Mouse (Mus musculus) urinary bladder, adult 18-20 months (tissue): ENCODE results near the gene Dll1.

ENCODE experiments used
- DNase-seq, 2 experiments: peaks; one replicate each; pipeline ENCODE4 v3.0.0; 2022; ENCODE audit warnings: low spot score in 2 of 2, mixed read lengths in 2 of 2

Gene Dll1

DNA sequence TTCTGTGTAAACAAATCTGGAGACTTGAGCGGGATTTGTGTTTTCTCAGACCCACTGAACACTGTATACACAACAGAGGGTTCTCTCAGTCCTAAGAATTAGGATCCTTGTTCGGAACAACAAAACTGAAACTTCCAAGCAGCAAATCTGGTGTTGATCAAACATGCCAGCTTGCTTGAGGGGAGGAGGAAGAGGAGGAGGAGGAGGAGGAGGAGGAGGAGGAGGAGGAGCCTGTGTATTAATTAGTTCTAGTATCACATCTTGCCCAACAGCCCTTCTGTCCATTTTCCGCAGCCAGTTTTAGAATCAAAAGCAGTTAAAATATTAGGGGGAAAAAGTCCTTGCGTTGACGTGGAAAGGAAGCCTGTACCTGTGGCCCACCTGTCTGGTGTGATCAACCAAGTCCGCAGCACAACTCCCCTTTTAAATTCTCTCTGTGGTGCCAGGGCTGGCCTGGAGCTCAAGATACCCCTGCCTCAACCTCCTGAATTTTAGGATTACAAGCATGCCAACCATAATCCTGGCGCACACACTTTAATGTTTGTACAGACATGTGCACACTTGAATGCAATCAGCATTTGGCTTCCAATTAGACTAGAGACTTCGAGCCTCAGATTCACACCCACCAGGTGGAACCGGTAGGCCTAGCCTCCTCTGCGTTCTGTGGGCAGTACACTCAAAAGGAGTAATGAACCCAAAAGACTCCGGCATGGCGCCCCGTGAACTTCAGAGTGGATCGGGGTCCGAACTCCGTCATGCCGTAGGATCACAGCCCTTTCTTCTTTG, 3.3 kb upstream of the Dll1 start:
- peak in 1 of 2 experiments; percentile 28 for DNase-seq

DNA sequence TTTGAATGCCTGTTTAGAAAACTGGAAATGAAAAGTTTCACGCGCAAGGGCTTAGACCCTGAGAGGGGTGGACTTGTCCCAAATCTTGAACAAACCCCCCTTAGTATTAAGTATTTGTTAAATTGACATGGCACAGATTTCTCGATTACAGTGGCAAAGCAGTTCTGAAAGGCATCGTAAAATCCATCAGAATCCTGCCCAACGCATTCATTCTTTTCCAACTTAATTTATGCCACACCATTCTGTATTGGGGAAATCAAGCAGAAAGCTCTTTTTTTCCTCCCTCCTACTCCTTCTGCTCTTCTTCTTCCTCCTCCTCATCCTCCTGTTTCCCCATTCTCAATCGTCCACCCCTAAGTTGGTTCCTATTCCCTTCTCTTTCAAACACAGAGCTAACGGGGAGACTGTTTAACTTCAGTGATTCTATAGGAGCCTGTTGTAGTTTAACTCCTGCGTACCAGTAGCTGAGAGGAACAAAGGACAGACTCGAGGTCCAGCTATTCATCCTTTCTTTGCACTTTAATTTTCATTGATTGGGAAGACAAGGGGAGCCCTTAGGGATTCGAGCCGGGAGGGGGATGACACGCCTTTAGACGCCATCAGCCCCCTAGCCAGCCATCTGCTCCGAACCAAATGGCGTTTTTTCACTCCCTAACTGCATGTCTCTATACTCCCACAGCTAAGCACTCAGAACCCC, 1.9 kb upstream of the Dll1 start:
- DNase-seq: no peak

DNA sequence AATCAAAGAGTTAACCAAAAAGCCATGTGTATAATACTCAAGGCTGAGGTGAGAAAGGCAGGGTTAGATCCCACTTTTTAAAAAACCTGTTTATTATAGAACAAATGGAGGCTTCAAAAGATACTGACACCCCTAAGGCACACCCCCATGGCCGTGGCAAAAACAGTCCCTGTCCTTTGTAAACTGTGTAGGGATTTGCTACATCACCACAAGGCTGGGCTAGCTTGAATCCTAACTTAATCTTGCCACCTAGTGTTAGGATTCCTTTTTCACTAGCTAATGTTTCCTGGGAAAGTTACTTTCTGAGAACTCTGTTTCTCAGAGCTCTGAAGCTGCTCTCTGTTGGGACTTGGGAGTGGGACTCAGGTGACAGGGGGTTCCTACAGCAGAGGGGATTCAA, 1.2 kb upstream of the Dll1 start:
- DNase-seq: no peak

DNA sequence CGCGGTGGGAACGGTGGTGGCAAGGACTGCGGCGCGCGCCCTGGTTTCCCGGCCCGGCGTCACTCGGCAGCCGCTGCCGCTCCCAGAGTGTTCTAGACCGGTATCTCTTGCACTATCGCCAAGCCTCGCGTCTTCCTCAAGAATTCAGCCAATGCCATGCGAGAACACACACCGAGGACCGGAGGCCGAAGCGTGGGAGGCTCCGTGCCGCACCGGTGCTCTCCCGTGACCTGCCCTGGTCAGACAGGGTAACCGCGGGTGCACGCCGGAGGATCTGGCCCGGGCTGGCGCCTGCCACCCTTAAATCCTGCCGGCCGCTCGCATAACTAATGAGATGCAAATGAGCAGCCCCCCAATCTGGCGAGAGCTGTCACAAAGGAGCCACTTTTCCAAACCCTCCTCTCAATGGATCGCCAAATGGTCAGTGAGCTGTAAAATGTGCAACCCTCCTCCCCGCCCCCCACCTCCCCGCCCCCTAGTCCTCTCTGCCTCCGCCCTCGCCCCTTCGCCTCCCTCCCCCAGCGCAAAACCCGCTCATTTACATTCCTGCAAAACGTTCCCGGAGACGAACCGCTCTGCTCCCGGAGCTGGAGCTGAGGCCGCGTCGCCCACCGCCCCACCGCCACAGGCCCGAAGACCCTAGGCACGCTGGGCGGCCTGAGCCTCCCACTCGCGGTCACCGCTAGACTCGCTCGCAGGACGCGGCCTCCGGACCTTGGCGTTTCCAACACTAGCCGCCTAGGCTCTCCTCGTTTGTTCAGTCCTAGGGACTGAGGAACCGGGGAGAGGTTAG, 775 bp downstream of the Dll1 start:
- peak; percentile 56 to 77 for DNase-seq

DNA sequence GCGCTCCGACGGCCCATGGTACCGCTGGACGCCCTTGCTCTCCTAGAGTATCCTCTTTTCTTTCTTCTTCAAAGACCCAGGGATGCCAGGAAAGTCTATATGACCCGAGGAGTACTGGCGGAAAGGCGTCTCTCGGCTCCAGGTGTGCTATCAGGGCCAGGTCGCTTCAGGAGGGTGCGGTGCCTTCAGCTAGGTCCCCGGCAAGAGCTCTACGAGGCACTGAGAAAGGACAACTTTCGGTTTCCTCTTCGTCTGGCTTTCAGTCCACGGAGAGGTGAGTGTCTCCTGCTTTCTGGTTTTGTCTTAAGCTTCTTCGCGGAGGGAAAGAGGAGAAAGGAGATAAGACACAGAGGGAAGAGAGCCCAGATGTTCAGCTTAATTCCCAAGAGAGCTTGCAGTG, 1.4 kb downstream of the Dll1 start:
- peak in 1 of 2 experiments; percentile 29 for DNase-seq

DNA sequence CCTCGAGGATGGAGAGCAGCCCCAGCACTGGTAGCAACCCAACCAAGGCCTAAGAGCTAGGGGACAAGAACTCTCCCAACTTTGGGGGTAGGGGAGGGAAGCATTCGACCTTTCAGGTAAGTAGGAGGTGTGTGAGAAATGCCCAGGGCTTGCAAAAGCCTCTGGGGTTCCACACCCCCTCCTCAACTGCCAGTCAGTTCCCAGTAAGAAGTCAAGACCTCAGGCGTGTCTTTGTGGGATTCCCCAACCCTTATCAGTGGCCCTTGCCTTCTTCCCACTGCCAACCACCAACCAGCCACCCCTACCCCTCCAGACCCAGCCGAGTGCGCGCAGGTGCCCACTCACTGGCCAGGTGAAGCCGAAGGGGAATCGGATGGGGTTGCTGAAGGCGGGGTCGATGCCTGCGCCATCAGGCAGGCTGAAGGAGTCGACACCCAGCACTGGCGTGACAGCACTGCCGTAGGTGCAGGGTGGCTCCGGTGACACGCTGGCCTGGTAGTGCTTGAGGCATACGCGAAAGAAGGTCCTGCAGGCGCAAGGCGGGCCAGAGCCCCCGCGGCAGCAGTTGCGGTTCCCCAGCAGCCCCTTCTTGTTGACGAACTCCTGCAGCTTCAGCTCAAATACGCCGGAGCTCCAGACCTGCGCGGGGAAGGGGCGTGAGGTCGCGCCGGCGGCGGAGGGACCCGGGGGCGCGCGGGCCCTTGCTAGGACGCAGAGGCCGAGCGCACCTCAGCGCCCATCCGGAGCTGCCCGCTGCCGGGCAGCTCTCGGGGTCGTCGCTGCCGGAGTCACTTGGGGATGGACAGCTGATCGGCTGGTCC, 2.1 kb downstream of the Dll1 start:
- peak in 1 of 2 experiments; percentile 28 for DNase-seq

DNA sequence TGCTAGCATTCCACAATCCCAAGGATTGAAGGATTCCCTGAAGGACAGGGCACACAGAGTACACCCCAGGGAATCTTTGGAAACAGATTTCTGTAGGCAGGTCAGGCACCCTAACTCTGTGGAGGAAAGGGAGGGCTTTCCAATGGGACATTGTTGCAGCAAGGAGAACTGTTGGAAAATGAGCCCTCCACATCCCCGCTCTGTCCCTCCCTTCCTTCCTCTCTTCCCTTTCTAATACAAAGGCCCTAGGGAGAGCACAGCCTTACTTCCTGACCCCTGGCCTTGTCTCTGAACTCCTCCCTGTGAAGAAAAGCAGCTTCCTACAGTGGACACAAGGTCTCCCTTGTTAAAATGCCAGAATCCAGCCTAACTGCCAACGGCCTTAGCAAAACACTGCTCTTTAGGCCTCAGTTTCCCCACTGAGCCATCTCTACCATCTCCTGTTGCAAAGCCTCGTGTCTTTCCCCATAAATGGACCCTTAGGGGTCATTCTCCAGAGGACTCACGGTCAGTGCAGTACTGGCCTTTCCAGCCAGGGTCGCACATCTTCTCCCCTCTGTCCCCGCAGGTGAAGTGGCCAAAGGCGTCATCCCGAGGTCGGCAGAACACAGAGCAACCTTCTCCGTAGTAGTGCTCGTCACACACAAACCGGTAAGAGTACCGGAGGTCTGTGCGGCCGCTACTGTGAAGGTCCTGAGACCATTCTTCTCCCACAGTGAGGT, 3.6 kb downstream of the Dll1 start:
- DNase-seq: no peak

DNA sequence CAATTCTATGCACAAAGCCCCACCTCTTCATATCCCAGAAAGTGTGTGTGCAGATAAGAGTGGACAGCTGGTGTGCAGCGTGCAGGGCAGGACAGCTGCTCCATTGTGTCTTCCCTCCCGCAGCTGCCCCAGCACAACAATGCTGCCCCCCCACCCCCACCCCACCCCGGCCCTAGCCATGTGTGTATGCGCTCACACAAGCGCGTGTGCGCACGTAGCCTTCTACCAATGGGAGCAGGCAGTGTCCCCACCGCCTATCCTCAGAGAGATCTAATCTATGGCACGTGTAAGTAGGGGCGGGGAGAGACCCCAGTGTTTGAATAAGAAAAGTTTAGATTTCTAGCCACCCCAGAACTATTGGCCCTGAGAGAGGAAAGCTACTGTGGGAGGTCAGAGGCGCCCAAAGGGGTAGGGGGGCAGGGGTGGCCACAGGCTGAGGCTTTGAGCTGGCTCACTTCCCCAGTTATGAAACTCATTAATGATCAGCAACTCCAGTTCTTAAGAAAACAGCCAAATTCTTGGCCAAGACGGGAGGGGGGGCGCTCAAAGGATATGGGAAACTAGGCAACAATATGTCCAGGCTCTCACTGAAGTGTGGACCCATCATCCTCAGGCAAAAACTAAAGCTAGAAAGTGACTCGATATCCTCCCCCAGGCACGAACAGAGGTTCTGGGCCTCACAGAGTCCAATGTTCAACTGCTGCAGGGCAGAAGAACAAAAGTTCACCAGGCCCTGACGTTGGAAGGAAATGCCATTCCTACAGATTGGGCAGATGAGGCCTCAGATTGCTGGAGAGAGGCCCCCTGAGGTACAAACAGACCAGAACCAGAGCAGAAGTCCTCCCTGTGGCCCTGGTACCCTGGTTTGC, 4.5 kb downstream of the Dll1 start:
- DNase-seq: no peak

DNA sequence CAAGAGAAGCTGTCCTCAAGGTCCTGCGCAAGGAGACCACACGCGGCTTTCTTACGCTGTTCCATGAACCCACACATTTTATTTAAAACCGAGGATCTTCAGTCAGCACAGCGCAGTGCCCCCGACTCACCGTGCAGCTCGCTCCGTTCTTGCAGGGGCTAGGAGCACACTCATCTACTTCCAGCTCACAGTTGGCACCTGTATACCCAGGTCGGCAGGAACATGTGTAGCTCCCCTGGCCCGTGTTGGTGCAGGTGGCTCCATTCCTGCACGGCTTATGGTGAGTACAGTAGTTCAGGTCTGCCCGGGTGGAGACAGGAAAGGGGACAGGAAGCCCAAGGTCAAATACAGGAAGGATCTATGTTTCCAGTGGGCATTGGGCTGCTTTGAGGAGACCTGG, 6.3 kb downstream of the Dll1 start:
- DNase-seq: no peak

DNA sequence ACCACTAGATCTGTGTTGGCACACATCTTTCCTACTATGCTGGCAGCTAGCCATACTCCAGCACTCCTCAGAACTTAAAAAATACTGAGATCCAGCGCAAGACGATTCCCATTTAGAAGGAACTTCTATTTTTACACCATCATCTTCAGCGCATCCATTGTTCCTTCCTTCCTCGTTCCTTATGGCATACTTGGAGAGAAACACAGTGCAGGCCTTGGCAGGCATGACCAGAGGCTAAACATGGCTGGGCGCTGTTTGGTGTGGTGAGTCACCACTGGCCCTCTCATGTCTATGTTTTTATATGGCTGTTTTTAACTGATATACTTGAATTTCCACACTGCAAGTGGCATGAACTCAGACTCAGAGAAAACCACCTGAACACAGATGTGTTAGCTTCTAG, 11.0 kb downstream of the Dll1 start:
- peak in 1 of 2 experiments; percentile 63 for DNase-seq

DNA sequence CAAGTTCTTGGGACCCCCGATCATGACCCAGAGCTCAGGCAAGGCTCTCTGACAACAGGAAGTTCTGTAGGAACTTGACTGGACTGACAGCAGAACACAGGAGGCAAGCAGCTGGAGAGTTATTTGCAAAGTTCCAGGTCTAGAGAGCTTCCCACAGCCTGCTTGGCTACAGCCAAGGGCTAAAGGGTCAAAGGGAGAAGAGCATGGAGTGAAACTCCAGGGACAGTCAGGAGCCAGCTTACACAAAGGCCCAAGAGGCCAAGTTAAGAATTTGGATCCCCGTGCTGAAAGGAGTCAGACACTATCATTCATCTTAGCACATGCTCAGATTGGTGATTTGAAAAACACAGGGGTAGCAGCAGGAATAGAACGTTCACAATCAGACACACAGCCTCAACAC, 13.0 kb downstream of the Dll1 start:
- DNase-seq: no peak

DNA sequence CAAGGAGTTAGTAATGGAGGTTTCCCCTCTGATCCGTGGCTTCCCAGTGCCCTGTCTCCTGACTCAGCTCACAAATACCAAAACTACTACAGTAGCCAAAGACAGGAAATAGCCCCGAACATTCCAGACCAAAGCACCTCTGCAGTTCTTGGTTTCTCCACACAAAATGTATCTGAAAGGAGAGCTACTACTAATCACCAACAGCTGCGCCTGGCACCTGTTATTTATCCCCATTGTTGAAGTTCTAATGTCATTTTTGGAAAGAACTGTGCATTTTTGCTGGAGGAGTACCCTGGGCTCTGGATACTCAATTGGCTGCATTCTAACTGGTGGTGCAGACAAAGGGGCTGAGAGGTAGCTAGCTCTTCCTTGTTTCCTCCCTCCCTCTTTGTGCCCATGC, 19.6 kb downstream of the Dll1 start:
- DNase-seq: no peak

DNA sequence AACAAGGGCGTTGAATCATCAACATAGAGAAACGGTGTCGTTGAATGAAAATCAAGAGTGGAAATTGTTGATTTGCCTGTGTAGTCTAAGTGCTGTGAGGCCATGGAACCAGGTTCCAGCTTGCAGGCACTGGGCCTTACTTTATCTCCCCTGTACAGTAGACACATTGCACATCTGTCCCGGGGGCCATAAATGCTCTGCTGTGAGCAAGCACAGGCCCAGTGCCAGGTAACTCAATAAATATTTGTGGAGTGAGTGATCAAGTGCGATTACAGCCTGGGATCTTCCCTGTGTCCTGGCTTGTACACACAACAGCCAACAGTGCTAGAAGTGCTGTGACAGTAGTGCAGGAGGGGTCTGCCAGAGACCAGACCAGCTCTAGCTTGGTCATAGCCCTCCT, 20.1 kb downstream of the Dll1 start:
- DNase-seq: peak in 1 of 2 experiments; percentile 36

DNA sequence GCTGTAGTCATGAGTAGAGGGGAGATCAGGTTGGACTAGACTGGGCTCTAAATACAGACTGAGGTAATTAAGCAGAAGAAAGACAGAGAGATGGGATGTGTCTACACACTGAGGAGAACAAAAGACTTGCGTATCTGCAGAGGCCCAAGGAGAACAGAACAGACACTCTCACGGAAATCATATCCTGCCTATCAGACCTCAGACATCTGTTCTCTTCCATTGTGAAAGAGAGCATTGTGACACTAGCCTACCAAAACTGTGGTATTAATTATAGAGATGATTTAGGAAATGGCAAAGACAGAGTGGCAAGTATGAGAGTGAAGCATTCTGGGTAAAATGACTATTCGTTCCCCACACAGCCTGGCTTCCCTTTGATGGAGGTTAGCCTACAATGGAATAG, 21.6 kb downstream of the Dll1 start:
- DNase-seq: no peak

DNA sequence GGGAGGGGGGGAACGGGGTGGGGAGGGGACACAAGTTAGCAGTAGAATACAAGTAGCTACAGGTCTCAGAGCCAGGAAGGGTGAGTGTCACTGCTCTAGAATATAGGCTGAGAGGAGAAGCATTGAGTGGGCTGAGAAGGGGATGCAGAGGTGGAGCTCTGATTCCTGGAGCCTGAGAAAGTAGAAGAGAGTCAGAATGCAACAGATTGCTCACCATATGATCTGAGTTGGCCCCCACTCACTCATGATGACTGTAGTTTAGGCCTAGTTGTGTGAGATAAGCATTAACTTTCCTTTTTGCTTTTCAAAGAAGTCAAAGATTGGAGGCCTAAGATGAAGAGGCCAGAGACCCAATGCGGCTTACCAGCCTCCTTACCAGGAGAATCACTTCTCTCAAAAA, 22.7 kb downstream of the Dll1 start:
- DNase-seq: no peak

DNA sequence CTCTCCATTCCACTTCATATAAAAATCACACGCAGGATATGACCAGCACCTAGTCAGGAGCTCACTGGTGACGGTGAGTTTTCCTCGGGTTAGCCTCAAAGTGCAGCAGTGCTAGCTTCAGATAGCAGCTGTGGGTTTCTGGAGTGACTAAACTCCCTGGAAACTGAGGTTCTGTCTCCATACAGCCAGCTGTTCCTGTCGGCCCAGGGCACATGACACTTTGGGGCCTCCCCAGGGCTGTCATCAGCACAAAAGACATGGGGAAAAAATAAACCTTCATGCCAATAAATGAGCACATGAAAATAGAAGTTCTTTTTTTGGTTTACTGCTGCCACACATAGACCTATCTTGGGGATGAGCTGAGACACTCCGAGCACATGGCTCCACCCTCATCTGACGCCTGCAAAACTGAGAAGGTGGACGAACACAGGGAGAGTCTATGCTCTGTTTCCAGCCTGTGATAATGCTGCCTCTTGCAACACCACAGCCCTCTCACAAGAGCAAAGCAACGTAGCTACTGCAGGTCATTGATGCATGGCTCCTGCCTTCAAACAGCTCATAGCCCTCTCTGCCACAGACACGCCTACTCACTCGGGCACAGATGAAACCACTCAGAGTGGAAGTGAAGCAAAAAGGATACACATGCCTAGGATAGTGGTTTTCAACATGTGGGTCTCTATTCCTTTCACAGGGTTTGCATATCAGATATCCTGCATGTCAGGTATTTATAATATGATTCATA, 23.6 kb downstream of the Dll1 start:
- DNase-seq: no peak

DNA sequence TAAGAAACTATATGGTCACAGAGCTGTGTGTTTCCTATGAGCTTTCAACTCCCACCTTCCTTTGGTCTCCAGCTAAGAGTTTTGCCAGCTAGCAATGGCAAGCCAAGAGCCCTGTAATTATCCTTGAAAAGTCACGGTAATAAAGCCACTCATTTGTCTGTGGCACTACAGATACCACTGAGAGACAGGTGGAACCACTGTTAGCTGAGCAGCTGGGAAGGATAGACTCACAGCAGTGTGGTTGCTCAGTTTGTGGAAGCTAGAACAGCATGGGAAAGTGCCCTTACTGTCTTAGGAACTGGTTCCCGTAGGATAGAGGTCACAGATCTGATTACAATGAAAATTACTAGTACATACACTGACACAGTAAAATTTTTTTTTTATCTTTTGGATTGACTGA, 26.5 kb downstream of the Dll1 start:
- no peak for DNase-seq

DNA sequence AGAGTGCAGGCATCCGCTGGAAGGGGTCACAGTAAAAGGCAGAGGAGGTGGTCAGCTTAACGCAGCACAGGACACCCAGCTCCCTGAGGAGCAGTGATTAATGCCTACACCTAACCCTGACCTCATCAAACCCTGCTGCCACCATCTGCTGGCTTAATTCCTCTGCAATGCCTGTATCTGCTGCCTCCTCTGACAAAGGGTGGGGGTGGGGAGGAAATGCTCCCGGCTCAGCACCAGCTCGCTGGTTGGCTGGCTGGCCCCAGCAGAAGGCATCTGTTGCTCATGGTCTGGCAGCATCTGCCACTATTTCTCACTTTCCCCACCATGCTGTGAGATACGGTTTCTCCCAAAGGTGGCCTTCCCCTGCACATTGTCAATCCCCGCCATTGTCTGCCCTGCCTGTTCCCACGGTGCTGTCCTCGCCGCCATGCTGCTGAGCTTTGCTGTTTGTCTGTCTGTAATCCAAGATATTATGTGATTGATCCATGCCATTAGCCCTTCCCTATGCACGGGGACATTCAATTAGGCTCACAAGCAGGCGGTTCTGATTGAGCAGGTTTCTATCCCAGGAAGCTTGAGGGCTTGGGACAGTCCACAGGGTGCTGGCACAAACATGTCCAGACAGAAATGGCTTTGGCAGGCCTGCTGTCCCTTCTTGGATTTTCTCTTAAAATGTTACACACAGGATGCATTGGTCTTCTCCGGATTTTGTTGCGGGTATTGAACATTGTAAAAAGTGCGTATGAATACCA, 33.4 kb downstream of the Dll1 start:
- DNase-seq: no peak

DNA sequence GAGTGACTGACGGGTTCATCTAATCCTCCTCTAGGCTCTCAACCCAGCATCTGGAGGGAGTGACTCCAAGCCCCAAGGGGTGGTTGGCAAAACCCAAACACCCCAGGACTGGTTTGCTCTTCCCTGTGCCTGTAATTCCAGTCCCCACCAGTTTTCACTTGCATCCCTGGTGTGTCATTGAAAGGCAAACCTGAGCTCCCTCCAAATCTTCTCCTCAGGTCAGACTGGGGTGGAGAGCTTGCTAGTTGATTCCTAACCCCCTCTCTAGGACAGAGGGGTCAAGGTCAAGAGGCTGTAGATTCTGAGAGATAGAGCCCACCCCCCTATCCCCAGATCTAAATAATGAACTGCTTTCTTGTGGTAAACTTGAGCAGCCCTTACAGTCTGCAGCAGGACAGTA, 38.8 kb downstream of the Dll1 start:
- DNase-seq: no peak
